Mouse (Mus musculus) kidney, adult 2 months (tissue): ENCODE measurements around the gene Hoxa11.

Experiments
- CTCF ChIP-seq: fragments of 200-500 bp; conservative IDR thresholded peaks from 2 replicates; pipeline ENCODE4 v1.5.1; 2011; ENCODE audit warnings: low read depth, mild to moderate bottlenecking, control low read depth, low read length, moderate library complexity, mixed read lengths; ENCODE audit not compliant: insufficient read depth, insufficient read length
- POLR2A ChIP-seq: fragments of 200-500 bp; IDR thresholded peaks from one replicate; pipeline ENCODE4 v1.6.1; 2011; ENCODE audit warnings: low read depth, low read length, control low read depth

GRCm38 (mm10) chr6:52208868-52209684 lies 36.5 kb downstream of the Hoxa11 start:
- TF ChIP-seq POLR2A (no peak), CTCF (no peak)
